Mouse (Mus musculus) erythroblast, adult 5-6 weeks (primary cell): ENCODE results near the gene Ltc4s. TPM values are rescaled to one million over a fixed set of nuclear protein-coding genes. Genes with fewer than 3 reads are reported as not detected.

ENCODE experiments used
- ATAC-seq: replicated peaks from 2 replicates; pipeline ENCODE4 v1.8.0; 2016; ENCODE audit warnings: moderate number of reproducible peaks, mild to moderate bottlenecking, moderate TSS enrichment, inconsistent platforms; ENCODE audit not compliant: poor library complexity, low FRiP score, severe bottlenecking
- total RNA-seq, 2 experiments: library from RNA; stranded (forward) in 1 of 2; stranded (reverse) in 1 of 2; fragments of 150-400 nt in 1 of 2; fragments of 200-764, 138-1000 nt in 1 of 2; gene quantifications; 2 replicates each; pipeline versions ENCODE4 v1.2.3 to v1.2.4; 2015 to 2017; ENCODE audit warnings: low replicate concordance in 2 of 2

Ltc4s gene
- total RNA-seq, 2 experiments from 2014 or later, result not detected

DNA sequence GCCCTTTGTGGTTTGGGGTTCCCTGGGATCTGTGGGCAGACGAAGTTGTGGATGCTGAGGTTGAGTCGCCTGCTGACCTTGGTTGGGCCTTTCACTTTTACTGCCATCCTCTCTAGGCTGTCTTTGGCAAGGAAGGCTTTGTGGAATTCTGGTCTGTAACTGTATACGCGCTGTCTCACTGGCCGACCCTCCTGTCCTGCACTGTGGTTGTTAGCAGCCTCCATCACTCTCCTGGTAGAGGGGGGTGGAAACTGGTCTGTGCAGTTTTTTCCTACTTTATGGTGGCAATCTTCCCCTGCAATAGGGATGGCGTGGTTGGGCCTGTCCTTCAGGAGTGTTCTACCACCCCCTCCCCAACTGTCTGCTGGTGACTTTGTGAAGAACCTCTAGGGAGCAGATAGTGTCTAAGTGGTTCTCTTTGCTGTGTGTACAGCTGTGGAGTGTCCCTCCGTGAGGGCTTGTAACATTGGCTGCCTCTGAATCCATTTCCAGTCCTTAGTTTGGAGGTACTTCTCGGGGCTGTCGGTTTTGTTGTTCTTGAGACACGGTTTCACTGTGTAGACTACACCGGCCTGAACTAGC is 14.4 kb upstream of the Ltc4s start:
- no peak for ATAC-seq

DNA sequence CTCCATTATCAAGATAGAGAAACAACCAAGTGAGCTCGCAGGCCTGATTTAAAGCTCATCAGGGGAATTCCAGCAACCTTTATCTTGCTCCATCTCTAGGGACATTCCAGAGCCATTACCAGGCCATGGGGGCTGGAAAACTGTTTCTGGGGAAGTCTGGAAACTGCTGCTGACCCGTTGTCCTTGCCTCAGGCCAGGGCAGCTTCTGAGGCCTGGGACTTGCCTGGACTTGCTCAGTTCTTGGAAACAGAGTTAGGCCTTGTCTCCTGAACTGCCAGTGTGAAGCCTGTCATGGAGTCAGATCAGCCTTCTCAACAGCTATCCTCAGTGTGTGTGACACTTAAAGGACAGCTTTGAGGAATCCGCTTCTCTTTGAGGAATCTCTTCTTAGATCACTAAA is 13.8 kb upstream of the Ltc4s start:
- ATAC-seq, result no peak

DNA sequence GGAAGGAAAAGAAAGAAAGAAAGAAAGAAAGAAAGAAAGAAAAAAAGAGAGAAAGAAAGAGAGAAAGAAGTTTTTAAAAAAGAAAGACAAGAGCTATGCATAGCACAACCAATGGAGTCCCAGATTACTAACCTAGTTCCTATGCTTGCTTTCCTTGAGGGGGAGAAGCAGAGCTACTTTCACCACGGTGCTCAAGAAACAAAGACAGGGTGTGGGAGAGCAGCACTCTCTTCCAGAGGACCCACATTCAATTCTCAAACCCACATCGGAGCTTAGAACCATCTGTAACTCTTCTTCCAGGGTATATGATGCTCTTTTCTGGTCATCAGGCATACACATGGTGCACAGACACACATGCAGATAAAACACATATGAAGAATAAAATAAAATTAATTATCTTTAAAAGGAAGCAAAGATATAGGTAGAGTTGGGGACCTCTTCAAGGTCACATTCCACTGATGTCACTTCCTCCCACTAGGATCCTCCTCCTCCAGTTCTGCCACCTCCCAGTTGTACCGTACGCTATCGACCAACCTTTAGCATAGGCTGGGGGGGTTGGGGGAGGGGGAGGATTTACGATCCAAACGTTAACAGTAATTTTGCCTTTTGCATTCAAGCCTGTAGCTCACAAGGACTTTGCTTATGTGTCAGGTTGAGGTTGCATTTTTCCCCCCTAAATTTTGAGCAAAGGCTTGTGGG is 10.2 kb upstream of the Ltc4s start:
- no peak for ATAC-seq

DNA sequence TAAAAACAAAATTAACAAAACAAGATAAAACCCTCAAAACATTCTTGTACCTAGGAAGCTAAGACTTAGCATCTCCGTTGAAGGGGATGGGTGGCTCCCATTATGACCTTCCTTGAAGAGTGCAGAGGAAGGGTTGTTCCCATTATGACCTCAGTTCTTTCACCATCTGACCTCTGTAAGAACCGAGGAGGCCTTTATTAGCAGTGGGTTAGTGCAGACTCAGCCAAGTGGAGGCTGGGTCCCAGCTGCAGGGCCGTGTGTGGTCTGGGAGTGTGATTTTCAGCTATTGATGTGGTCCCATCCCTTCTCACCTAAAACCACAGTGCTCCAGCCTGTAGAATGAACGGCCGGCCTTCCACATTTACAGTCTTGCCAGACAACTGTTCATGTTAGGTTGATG is 6.9 kb upstream of the Ltc4s start:
- ATAC-seq, result no peak

DNA sequence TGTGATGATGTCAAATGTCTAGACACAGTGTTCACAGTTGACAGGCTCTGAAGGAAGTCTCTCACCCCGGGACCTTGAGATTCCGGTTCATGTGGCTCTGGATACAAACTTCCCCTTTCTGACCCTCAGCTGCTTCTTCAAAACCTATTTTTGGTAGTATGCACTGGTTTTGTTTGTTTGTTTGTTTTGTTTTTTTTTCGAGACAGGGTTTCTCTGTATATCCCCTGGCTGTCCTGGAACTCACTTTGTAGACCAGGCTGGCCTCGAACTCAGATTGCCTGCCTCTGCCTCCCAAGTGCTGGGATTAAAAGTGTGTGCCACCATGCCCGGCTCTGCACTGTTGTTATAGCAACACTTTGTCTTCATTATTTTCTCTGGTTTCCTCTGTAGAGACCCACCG is 5.5 kb upstream of the Ltc4s start:
- ATAC-seq, result no peak

DNA sequence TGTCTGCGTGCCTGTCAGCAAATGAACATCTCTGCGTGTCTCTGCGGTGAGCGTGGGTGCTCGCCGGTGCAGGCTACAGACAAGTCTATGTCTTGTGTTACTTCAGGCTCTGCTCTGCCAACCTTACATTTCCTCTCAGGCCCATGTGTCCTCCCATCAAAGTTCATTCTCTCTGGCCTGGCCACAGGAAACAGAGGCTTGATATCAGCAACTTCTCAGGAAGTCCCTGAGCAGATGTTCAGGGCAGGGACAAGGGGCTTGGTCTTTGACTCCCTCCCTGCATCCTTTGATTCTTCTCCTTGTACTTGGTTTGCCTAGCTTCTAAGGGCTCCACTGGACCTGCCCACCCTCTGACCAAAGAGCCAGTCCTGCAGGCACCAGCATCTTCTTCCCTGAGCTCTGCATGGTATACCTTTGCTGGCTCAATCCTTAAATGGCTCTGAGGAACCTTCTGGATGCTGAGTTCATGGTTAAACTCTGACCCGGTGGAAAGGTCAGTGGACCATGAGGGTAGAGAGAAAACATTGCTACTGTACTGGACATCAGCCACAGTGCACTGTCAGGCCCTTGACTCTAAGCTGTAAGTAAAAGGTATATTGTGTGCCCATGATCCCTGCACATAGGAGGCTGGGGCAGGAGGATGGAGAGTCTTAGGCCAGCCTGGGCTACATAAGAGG is 2.0 kb upstream of the Ltc4s start:
- ATAC-seq, result no peak

DNA sequence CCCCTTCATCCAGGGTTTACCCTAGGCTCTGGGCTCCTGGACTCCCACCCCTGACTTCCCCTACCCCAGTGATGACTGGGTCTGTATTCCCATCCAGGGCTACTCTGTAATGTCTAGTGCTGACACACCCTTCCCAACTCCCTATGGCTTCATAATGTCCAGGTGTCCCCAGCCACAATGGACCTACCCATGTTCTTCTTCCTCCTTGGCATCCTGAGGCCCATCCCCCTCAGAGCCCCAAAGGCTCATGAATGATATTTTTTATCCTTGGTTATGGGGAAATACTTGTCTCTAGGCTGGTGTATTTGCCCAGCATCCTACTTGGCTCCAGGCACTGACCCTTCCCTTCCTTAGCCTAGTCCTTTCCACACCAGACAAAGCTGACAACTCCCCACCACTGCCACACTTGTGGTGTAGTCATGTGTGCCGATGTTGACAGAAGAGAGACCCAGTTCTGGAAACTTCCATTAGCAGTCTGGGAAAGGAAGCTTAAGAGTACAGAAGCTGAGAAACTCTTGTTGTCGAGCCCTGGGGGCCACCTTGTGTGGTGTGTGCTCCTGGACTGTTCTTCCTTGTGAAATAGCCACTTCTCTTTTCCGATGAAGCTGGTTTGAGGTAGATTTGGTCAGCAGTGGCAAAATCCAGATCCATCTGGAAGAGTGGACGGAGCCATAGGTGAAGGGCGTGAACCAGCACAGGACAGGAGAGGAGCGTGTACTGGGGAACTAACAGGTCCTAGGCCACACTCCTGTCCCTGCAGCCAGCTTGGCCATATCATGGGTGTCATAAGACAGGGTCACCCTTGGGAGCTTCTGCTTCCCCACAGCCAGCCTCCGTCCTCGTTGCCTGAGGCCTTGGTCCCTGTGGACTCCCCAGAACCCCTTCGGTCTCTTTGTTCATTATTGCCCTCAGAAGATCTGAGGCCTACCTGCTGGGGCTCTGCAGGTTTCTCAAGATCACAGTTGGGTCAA is 690 bp upstream of the Ltc4s start:
- no peak for ATAC-seq

DNA sequence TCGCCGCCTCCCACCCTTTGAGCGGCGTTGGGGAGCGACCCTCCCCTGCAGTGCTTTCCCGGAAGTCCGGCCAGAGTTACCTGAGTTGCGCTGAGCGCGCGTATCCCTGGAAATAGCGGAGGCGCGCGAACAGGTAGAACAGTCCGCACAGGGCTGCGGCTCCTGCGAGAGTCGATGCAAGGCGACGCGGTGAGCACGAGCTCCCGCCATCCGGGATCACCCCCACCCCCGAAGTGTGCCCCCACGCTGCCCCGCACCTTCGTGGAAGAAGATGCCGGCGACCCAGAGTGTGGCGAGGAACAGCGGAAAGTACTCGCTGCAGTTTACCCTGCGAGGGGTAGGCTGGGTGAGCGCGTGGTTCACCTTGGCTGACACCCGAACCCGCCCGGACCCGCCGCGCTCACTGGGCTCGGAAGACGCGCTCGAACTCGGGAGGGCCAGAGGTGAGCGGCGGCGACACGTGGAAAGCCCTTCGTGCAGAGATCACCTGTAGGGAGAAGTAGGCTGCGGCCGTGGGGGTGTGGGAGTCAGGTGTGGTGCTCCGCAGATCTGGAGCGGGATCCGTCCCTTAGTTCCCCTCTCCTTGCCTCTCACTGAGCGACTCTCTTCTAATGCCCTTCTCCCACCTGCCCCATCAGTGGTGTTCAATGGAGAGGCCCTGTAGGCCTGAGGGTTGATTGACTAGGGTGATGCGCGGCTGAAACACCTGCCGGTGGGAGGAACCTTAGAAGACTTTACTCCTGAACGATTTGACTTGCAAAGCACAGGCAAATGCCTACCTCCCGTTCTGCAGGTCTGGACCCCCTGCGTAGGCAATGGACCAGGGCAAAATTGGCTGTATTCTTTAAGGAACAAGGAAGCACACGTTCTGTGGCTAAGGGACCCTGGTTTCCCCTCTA is 1.2 kb downstream of the Ltc4s start:
- peak; percentile 24 for ATAC-seq

DNA sequence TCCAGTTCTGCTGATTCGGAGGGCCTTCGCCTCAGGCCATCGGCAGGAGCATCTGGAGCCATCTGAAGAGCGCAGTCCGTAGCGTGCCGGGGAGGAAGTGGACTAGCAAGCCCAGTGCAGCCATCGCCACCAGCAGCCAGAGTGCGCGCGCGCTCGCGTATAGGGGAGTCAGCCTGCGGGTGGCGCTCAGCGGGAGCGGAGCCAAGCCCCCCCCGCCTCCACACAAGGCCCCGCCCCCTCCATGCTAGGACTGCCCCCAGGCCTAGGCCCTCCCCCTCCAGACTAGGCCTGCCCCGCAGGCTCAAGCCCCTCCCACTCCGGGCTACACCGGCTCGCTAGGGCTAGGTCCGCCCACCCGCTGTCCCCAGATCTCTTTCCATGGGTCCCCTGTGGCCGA is 1.9 kb downstream of the Ltc4s start:
- ATAC-seq, result peak; percentile 84

DNA sequence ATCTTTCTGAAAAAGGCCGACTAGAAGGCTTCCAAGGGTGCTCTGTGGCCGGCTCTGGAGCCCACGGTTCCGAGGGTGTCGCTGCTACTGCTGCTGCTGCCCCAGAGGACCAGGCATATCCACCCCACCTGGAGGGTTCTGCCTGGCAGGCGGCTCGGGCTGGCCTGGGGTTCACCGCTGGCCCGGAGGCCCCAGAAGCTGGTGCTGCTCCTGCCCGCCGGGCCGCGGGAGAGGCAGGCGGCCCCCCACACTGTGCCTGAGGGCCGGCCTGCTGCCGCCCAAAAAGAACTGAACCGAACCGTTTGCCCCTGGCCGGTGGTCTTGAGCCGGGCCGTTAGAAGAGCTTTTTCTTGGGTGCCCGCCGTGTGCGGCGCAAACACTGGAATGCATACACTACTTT is 3.8 kb downstream of the Ltc4s start:
- ATAC-seq, result no peak

DNA sequence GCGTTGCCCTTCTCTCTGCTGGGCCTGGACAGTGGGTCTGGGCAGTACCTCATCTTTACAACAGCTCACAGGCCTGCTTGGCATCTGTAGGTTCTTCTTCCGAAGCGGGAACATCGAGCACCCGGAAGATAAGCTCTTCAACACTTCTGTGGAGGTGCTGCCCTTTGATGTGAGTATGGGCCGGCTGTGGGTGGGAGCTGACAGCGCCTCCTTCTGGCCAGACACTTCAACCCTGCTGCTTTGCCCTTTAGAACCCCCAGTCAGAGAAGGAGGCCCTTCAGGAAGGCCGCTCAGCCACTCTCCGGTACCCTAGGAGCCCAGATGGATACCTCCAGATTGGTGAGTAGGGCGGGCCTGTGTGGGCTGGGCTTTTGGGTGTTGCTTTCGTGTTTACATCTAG is 4.4 kb downstream of the Ltc4s start:
- ATAC-seq, result no peak

DNA sequence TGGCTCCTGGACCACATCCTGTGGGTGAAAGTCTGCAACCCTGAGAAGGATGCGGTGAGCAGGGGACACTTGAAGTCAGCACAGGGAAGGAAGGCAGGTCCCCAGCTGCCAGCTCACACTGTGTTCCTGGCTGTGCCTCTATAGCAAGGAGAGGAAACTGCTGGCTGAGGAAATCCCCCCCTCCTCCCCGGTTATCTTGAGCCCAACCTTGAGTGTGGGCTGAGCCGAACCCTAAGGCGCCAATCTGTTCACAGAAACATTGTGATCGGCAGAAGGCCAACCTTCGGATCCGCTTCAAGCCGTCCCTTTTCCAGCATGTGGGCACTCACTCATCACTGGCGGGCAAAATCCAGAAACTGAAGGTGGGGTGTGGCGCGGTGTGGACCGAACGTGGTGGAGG is 5.4 kb downstream of the Ltc4s start:
- ATAC-seq, result no peak

DNA sequence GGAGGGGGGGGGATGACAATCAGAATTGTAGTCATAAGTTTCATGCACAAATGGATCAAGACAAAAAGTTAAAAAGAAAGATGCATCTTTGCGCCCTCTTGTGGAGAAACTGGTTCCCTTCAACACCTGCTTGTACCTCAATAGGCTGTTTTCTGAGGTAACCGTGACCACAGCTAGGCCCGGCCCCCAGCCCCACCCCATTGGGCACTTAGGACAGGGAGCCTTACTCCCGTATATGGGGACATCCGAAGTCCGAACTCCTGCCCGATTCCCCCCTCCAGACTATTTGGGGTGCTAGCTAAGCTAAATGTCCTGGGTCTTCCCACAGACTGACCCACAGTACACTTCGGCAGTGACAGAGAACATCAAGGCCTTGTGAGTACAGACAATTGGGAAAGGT is 7.0 kb downstream of the Ltc4s start:
- ATAC-seq, result peak; percentile 43

DNA sequence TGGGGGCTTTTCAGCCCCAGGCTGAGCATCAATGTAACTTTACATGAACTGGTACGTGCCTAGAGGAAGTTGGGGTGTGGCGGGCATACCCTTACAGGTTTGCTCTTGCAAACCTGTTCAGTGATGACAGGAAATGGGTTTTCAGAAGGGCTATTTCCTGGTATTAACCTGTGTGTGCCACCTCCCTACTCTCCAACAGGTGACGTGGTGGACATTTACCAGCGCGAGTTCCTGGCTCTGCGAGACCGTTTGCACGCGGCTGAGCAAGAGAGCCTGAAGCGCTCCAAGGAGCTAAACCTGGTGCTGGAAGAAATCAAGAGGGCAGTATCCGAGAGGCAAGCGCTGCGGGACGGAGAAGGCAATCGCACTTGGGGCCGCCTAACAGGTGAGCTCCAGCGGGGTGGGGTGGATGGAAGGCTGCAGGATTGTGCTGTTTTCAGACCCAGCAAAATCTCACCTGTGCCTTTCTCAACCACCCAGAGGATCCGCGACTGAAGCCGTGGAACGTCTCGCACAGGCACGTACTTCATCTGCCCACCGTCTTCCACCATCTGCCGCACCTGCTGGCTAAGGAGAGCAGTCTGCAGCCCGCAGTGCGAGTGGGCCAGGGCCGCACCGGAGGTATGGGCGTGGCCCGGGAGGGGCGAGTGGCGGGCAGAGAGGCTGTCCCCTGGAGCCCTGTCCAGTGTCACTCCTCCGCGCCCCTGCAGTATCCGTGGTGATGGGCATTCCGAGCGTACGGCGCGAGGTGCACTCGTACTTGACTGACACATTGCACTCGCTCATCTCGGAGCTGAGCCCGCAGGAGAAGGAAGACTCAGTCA is 7.7 kb downstream of the Ltc4s start:
- ATAC-seq, result no peak

DNA sequence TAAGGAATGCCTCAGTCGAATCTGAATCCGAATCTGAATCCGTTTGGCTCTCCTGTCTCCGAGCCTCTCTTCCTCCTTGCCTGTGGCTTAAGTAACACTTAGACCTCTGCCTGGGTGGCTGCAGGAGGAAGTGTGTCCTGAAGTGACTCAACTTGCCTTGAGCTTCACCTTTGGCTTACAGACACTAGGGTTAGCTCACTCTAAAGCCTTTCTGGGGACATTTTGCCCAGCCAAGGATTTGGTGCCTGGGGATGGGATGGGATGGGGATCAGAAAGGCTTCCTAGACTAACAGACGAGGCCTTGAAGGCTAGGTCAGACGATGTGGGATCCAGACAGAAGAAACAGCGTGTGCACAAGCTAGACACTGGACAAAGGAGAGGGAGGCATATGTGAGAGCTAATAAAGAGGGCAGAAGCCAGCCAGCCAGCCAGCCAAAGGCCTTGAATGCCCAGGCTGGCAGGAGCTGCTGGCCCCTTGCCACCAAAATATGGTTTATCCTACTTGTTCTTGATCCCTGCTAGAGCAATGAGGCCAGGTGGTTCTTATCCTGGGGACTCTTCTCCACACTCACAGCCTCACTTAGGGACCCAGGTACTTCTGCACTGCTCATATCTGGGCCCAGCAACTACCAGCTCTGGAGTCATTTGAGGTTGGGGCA is 9.0 kb downstream of the Ltc4s start:
- ATAC-seq, result no peak

DNA sequence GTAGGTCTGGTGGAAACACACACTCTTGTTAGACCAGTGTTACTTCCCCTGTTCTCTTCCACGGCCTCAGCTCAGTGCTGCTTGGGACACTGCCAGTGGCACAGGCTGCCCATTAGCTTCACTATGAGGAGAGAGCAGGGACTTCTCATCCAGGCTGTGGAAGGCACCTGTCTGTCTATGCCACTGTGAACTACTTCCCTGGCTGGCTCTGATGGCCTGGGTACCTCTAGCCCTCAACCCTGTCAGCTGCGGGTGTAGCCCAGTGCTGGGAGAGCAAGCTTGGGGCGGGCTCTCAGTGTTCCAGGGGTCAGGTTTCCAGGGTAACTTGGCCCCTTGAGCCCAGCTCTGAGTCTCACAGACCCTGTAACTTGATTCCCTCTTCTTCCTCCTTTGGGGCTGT is 9.6 kb downstream of the Ltc4s start:
- ATAC-seq, result no peak

DNA sequence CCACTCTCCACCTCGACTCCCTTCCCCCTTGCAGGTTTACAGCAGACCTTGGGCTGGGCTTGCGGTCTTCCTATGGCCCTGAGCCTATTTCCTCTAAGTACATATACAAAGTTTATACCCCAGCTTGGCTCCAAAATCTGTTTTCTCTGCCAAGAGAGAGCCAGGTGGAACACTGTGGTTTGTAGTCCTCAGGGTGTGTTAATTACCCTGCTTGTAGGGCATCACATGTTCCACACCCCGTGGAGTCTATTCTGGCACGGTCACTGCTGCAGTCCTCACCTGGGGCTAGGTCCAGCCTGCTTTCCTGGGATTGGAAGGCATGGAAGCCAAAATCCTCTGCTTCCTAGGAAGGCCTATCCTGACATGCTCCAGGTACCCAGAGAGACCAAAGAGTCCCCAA is 10.7 kb downstream of the Ltc4s start:
- ATAC-seq, result no peak

DNA sequence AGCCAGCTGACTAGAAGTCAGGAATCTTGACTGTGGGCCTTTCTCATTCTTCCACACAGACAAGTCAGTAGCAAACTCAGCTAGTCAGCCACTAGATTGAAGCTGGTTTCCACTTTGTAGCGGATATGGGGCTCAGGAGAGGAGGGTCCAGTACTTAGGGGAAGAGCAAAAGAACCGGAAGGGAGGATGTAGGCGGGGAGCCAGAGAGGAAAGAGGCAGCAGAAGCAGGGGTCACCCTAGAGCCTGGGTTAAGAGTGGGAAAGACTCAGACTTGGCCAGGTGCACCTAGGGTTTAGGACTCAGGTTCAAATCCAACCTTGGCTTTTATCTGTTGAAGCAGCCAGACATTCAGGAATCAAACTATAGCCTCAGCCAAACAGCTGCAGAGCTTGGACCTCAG is 11.2 kb downstream of the Ltc4s start:
- ATAC-seq, result no peak
